Mouse (Mus musculus) megakaryocyte, embryonic 14.5 days (primary cell): ENCODE results near the gene Mrps34. TPM values are rescaled to one million over a fixed set of nuclear protein-coding genes. Genes with fewer than 3 reads are reported as not detected.

Experiments used
- H3K27me3 ChIP-seq: replicated peaks from 2 replicates; pipeline ENCODE3; 2012; ENCODE audit warnings: inconsistent platforms
- H3K36me3 ChIP-seq: replicated peaks from 2 replicates; pipeline ENCODE3; 2012; ENCODE audit warnings: low read length, inconsistent platforms, mixed read lengths
- H3K4me1 ChIP-seq: 2 replicates; pipeline ENCODE4 v1.6.1; 2012; ENCODE audit warnings: inconsistent platforms
- H3K4me3 ChIP-seq: replicated peaks from 2 replicates; pipeline ENCODE3; 2012; ENCODE audit warnings: moderate library complexity, mild to moderate bottlenecking, inconsistent platforms
- H3K9me3 ChIP-seq: 2 replicates; pipeline ENCODE4 v1.6.1; 2012; ENCODE audit warnings: inconsistent platforms
- FLI1 ChIP-seq: IDR thresholded peaks from 2 replicates; pipeline ENCODE4 v1.6.1; 2012; ENCODE audit warnings: low read length, inconsistent platforms, mixed read lengths
- GATA1 ChIP-seq: IDR thresholded peaks from 3 replicates; pipeline ENCODE4 v1.6.1; 2012; ENCODE audit warnings: mixed read lengths, low read length, inconsistent platforms, borderline replicate concordance
- polyA plus RNA-seq: library from polyadenylated mRNA; stranded (reverse); fragments of >175 nt; gene quantifications from 2 replicates; pipeline ENCODE4 v1.2.3, GENCODE M21; 2012; ENCODE audit warnings: low replicate concordance; ENCODE audit not compliant: insufficient read depth

The Mrps34 gene
- polyA plus RNA-seq, 1 experiment, result 75.3 TPM

- TF ChIP-seq FLI1, result no peak
- no peak for TF ChIP-seq GATA1
- Histone ChIP-seq H3K4me1 (peaks cover 63% of the 10 kb centered on the region), H3K27me3 (no peaks in the 10 kb centered on the region), H3K9me3 (no peaks in the 10 kb centered on the region), H3K4me3 (peak overlapping the region; percentile 69), H3K36me3 (peaks cover 57% of the 10 kb centered on the region)
These were observed 4.5 kb upstream of the Mrps34 start for GRCm38 (mm10) chr17:24890151-24891092.

- Histone ChIP-seq H3K27me3 (no peaks in the 10 kb centered on the region), H3K4me1 (peaks cover 68% of the 10 kb centered on the region), H3K36me3 (peaks cover 57% of the 10 kb centered on the region), H3K9me3 (no peaks in the 10 kb centered on the region), H3K4me3 (no peak overlapping the region)
- TF ChIP-seq GATA1 (no peak), FLI1 (no peak)
These were observed 3.6 kb upstream of the Mrps34 start for GRCm38 (mm10) chr17:24891321-24891720.

DNA sequence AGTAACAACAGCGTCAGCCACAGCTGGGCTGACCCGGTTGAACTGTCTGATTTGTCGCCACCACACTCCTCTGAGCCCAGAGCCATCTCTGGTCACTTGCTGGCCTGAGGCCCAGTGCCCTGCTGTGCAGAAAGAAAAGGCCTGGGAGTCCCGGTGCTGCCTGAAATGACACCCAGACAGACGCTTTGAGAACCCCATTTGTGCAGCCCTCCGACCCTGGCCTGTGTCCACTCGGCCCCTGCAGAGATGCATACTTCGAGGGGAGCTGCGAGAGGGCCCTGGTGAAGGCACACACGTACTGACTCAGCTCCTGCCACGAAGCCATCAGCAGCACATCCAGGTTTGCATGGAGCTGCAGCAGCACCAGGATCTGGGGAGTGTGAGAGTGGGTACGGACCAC, 2.1 kb upstream of the Mrps34 start:
- Histone ChIP-seq H3K4me3 (peak overlapping the region; percentile 53), H3K4me1 (peaks cover 75% of the 10 kb centered on the region), H3K9me3 (no peaks in the 10 kb centered on the region), H3K27me3 (no peaks in the 10 kb centered on the region), H3K36me3 (peaks cover 68% of the 10 kb centered on the region)
- TF ChIP-seq FLI1 (no peak), GATA1 (no peak)

DNA sequence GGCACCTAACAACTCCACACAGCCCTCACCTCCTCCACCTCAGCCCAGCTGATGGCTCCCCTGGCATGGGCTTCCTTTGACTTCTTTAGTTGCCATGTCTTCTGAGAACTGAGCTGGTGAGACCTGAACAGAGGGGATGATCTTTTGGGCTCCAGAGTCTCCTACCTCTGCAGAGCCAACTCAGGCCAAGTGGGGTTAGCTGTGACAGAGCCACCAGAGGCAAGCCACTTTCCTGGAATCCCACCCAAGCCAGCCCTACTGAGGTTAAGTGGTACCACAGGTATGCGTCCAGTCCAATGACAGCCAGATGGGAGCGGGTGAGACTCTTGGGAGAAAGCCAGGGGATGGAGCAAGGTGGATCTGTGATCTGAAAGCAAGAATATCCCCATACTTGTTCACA, 1.6 kb upstream of the Mrps34 start:
- H3K9me3 ChIP-seq, result no peaks in the 10 kb centered on the region
- peaks cover 74% of the 10 kb centered on the region for H3K4me1 ChIP-seq
- H3K27me3 ChIP-seq, result no peaks in the 10 kb centered on the region
- H3K36me3 ChIP-seq, result peaks cover 70% of the 10 kb centered on the region
- peak overlapping the region; percentile 53 for H3K4me3 ChIP-seq
- TF ChIP-seq GATA1 (no peak), FLI1 (no peak)

DNA sequence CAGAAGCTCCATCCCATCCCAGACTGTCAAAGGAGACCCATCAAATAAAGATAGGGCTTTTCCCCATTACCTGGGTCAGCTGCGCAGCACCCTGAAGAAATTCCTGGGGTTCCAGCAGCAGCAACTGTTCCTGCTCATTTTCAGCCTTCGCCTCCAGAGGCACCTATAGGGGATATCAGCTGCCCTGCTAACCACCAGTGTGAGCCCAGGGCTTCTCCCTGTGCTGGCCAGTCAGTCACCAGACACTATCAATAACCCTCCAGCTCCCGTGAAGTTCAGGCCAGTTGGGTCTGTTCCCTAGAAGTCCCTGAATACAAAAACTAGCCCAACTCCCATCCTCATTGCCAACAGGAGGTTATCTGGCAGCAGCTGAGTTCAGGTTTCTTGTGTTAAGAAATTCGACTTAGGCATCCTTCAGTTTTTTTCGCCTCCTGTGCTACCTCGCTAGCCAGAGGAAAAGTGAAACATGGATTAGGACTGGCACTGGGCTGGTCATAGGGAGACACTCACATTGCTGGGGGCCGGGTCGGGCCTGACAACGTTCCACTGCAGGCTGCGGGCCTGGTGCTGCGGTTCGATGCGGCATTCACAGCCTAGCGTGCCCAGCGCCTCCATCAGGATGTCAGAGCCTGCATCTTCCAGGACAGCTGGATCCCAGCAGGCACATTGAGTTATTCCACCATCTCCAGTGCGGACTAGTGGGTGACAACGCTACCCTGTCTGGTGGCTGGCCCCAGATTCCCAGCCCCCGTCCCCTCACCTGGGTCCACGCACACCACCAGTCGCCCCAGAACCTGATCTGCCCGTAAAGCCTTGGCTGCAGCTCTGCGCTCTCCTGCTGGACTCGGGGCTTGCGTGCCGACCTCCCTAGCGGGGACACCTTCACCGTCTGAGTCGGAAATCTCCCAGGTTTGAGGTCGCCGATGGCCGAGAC, 588 bp upstream of the Mrps34 start:
- H3K27me3 ChIP-seq, result no peaks in the 10 kb centered on the region
- no peaks in the 10 kb centered on the region for H3K9me3 ChIP-seq
- H3K4me3 ChIP-seq, result peak overlapping the region; percentile 94
- peaks cover 72% of the 10 kb centered on the region for H3K36me3 ChIP-seq
- TF ChIP-seq FLI1 (no peak), GATA1 (no peak)
- H3K4me1 ChIP-seq, result peaks cover 77% of the 10 kb centered on the region

GRCm38 (mm10) chr17:24895571-24896240, 790 bp downstream of the Mrps34 start:
- Histone ChIP-seq H3K4me1 (peaks cover 76% of the 10 kb centered on the region), H3K4me3 (peak overlapping the region; percentile 94), H3K27me3 (no peaks in the 10 kb centered on the region), H3K36me3 (peaks cover 72% of the 10 kb centered on the region), H3K9me3 (no peaks in the 10 kb centered on the region)
- TF ChIP-seq FLI1 (no peak), GATA1 (no peak)

DNA sequence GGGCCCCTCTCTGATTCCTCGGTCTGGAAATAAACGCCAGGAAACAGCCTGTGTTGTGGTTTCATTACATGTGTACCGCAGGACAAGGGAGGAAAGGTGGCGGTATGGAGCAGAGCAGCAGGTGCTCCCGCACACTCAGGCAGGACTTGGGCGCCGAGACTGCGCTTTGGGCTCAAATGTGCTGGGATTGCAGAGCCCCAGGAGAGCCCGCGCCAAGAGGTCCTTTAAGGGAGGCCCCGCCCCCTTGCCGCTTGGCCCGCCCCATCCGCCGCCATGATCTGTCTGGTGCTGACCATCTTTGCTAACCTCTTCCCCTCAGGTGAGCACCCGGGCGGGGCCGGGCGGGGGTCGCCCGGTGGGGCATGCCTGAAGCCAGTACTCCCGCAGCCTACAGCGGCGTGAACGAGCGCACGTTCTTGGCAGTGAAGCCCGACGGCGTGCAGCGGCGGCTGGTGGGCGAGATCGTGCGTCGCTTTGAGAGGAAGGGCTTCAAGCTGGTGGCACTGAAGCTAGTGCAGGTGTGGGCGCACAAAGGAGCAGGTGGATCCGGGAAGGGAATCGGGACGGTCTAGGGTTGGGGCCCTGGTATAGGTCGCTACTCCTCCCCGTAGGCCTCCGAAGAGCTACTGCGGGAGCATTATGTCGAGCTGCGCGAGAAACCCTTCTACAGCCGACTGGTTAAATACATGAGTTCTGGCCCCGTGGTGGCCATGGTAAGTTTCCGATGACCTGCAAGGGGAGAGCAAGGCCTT, 1.5 kb downstream of the Mrps34 start, which contains the start of gene Nme3:
Gene Nme3 (plus strand): TSS at position 260 of the 752 bp plus-strand sequence.
- Histone ChIP-seq H3K9me3 (no peaks in the 10 kb centered on the region), H3K4me3 (peak within 1 kb of the TSS; percentile 94), H3K36me3 (peaks cover 72% of the 10 kb centered on the region), H3K27me3 (no peaks in the 10 kb centered on the region), H3K4me1 (peaks cover 69% of the 10 kb centered on the region)
- TF ChIP-seq FLI1 (no peak), GATA1 (no peak)

DNA sequence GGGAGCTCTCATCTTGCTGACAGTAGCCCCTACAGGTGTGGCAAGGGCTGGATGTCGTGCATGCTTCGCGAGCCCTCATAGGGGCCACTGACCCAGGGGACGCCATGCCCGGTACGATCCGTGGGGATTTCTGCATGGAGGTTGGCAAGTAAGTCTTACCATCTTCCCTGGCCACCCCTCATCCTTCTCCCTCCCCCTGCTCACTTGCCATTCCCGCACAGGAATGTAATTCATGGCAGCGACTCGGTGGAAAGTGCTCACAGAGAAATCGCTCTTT, 2.0 kb downstream of the Mrps34 start:
- Histone ChIP-seq H3K4me3 (peak overlapping the region; percentile 94), H3K4me1 (peaks cover 69% of the 10 kb centered on the region), H3K9me3 (no peaks in the 10 kb centered on the region), H3K27me3 (no peaks in the 10 kb centered on the region), H3K36me3 (peaks cover 75% of the 10 kb centered on the region)
- TF ChIP-seq FLI1, result no peak
- TF ChIP-seq GATA1, result no peak

DNA sequence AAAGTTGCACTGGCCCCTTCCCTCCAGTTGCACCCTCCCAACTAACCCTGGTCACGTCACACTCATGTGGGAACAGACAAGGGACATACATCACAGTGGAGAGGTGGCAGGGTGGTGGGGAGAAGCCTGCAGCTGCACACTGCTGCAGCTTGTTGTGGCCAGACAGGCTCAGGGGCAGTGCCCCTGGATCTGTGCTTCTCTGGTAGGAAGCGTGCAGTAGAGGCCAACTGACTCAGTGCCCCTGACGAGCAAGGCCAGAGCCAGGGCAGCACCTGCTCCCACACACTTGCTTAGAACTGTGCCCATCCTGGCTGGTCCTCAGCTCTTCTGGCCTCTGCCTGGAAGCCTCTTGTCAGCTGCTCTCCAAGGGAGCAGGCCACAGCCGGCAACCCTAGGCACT, 2.7 kb downstream of the Mrps34 start:
- peak overlapping the region; percentile 25 for H3K4me3 ChIP-seq
- no peak for TF ChIP-seq GATA1
- TF ChIP-seq FLI1, result no peak
- no peaks in the 10 kb centered on the region for H3K9me3 ChIP-seq
- H3K4me1 ChIP-seq, result peaks cover 66% of the 10 kb centered on the region
- no peaks in the 10 kb centered on the region for H3K27me3 ChIP-seq
- peaks cover 75% of the 10 kb centered on the region for H3K36me3 ChIP-seq
